In the genomic region with DNA sequence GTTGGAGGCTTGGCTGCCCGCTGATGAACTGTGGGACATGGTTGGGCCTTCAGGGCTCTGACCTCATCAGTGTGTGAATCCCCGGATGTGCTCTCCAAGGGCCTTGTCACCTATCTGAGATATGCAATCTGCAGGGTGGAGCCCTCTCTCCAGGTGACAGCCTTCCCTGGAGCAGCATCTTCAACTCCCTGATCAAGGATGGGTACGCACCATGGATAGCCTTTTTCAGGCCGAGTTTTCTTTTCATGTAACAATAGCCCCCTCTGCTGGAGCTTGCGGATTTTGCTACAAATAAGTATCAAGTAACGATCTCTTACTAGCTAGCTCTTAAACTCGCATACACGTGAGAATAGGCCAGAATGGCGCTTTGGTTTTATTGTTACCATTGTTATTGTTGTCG, we compare ENCODE assay signal across 8 mouse cellular contexts. TPM values are rescaled to one million over a fixed set of nuclear protein-coding genes. Genes with fewer than 3 reads are reported as not detected.
A peak's percentile ranks its signal among the peaks of the same experiment; 100 is the strongest.
DNase-seq lines count a peak whose midpoint lies in the region; ATAC-seq lines count a peak whose summit lies in the region.

No protein-coding gene starts in this region.

- no peak overlapping the region for H3K9ac ChIP-seq in forebrain, embryonic 11.5 days (ENCODE audit: low read length)
- no peak overlapping the region for H3K9ac ChIP-seq in intestine, embryonic 15.5 days

- 26% methylated on average over 10 of the region's 10 CpGs for WGBS in forebrain, embryonic 11.5 days
- 21% methylated on average over 10 of the region's 10 CpGs for WGBS in intestine, embryonic 15.5 days

- H3K4me3 ChIP-seq in forebrain, embryonic 11.5 days (ENCODE audit: low read depth, low read length) = no peak overlapping the region
- no peak overlapping the region for H3K4me3 ChIP-seq in intestine, embryonic 15.5 days (replicated peaks)

- no peaks in the 10 kb centered on the region for H3K36me3 ChIP-seq in forebrain, embryonic 11.5 days (ENCODE audit: control insufficient read depth, insufficient read depth, low read length)
- H3K36me3 ChIP-seq in intestine, embryonic 15.5 days = no peaks in the 10 kb centered on the region

- H3K4me2 ChIP-seq in forebrain, embryonic 11.5 days (ENCODE audit: low read depth, low read length, severe bottlenecking) = no peak overlapping the region
- H3K4me2 ChIP-seq in intestine, embryonic 15.5 days (replicated peaks) = no peak overlapping the region

- H3K27ac ChIP-seq in forebrain, embryonic 11.5 days (ENCODE audit: low read depth, low read length) = no peak overlapping the region
- no peak overlapping the region for H3K27ac ChIP-seq in intestine, embryonic 15.5 days

- intact Hi-C loops in left cerebral cortex, postnatal 25 days (cut with DNase I) = loop anchor here (5.0 to 10.0 kb wide), 3 partner anchors 72 to 1750 kb away; no protein-coding TSS in a partner anchor

- H3K4me1 ChIP-seq in forebrain, embryonic 11.5 days (replicated peaks; ENCODE audit: control insufficient read depth, insufficient read depth, low read length) = no peaks in the 10 kb centered on the region
- no peaks in the 10 kb centered on the region for H3K4me1 ChIP-seq in intestine, embryonic 15.5 days (replicated peaks)

- no peaks in the 10 kb centered on the region for H3K27me3 ChIP-seq in forebrain, embryonic 11.5 days (ENCODE audit: control insufficient read depth, insufficient read depth, low read length)
- no peaks in the 10 kb centered on the region for H3K27me3 ChIP-seq in intestine, embryonic 15.5 days (replicated peaks)

- no peak for ATAC-seq in forebrain, embryonic 11.5 days (replicated peaks; ENCODE audit: low FRiP score)
- 0 out of 2 replicates have a peak, but pooled peaks have one; percentile 25 for ATAC-seq in intestine, embryonic 15.5 days
- peak; percentile 57; the same call in 1 of the 2 replicates for ATAC-seq in neutrophil, adult 5-6 weeks (ENCODE audit: extremely low read depth, insufficient number of reproducible peaks, low FRiP score, poor library complexity, severe bottlenecking)

- peak; percentile 37 to 40 for DNase-seq in urinary bladder, postnatal 36 days (ENCODE audit: low spot score in 2 of 2)
- DNase-seq in urinary bladder, adult 2 months (ENCODE audit: low spot score) = no peak
- DNase-seq in brain, adult 2 months (ENCODE audit: low read depth, low spot score) = peak; percentile 84
- DNase-seq in forebrain, embryonic 11.5 days (ENCODE audit: low spot score) = peak; percentile 71
- DNase-seq in left cerebral cortex, postnatal 25 days (ENCODE audit: low spot score in 2 of 2) = peak; percentile 82 to 91
- DNase-seq in thymus, postnatal 25 days = peak; percentile 53

- H3K9me3 ChIP-seq in forebrain, embryonic 11.5 days (ENCODE audit: control insufficient read depth, low read length) = no peaks in the 10 kb centered on the region
- no peaks in the 10 kb centered on the region for H3K9me3 ChIP-seq in intestine, embryonic 15.5 days

RNA-seq across cellular contexts. Expression of a gene that starts 10.2 kb away (rescaled TPM):
- 21.6 and 23.2 TPM in 2 replicates for polyA plus RNA-seq in urinary bladder, adult 2 months (2012; rRNA removed)
- polyA plus RNA-seq in forebrain, embryonic 11.5 days (2014; fragmentation: Nextera tagmentation; extraction: Ambion mirVana) = 12.0 and 13.5 TPM in 2 replicates
- 19.2 and 22.5 TPM in 2 replicates for polyA plus RNA-seq in intestine, embryonic 15.5 days (2015; fragmentation: Nextera tagmentation; extraction: Ambion mirVana)
- 10 to 100 TPM; 28.6 to 30.3 TPM for total RNA-seq in left cerebral cortex, postnatal 25 days (2021)
- 10.9 and 11.8 TPM in 2 replicates for total RNA-seq in neutrophil, adult 5-6 weeks (2017)

RNA-seq across cellular contexts. Expression of a gene that starts 40.2 kb away (rescaled TPM):
- polyA plus RNA-seq in urinary bladder, adult 2 months (2012; rRNA removed) = 215 and 252 TPM in 2 replicates
- polyA plus RNA-seq in forebrain, embryonic 11.5 days (2014; fragmentation: Nextera tagmentation; extraction: Ambion mirVana) = 301 and 310 TPM in 2 replicates
- polyA plus RNA-seq in intestine, embryonic 15.5 days (2015; fragmentation: Nextera tagmentation; extraction: Ambion mirVana) = 272 and 276 TPM in 2 replicates
- total RNA-seq in left cerebral cortex, postnatal 25 days (2021) = 100 to 1,000 TPM; 402 to 432 TPM
- 72.3 and 82.5 TPM in 2 replicates for total RNA-seq in neutrophil, adult 5-6 weeks (2017)

RNA-seq across cellular contexts. Expression of a gene that starts 49.4 kb away (rescaled TPM):
- polyA plus RNA-seq in urinary bladder, adult 2 months (2012; rRNA removed) = 69.4 and 84.6 TPM in 2 replicates
- polyA plus RNA-seq in forebrain, embryonic 11.5 days (2014; fragmentation: Nextera tagmentation; extraction: Ambion mirVana) = 0.09 TPM in 1 of 2 replicates, not detected in the other
- polyA plus RNA-seq in intestine, embryonic 15.5 days (2015; fragmentation: Nextera tagmentation; extraction: Ambion mirVana) = 3.8 and 5.7 TPM in 2 replicates
- total RNA-seq in left cerebral cortex, postnatal 25 days (2021) = 1 to 10 TPM in 1 of 2 experiments, under 1 TPM in 1; 0.55 to 1.0 TPM
- total RNA-seq in neutrophil, adult 5-6 weeks (2017) = 33.6 and 37.2 TPM in 2 replicates

Comparison
In these comparisons a context has a peak if more than half of its experiments do, and no peak if none do; other contexts are left out.
1. RNA of a gene that starts 49.4 kb away (polyA plus RNA-seq): 69.4 to 84.6 TPM in urinary bladder, adult 2 months; 3.8 to 5.7 TPM in intestine, embryonic 15.5 days and 0.09 TPM in forebrain, embryonic 11.5 days; every median in the first group is over 10 times any median in the second.